Mouse (Mus musculus) midbrain, embryonic 16.5 days (tissue): Measurements from ENCODE around the gene Mtfmt. TPM values are rescaled to one million over a fixed set of nuclear protein-coding genes. Genes with fewer than 3 reads are reported as not detected.

Experiments
- ATAC-seq: fragments of 200-750 bp; cut with Nextera tagmentation; 2 replicates; pipeline ENCODE4 v1.8.0; 2017; ENCODE audit warnings: moderate TSS enrichment
- H3K27ac ChIP-seq: fragments of 300-500 bp; sonication (generic); 2 replicates; pipeline ENCODE4 v1.5.1; 2014; ENCODE audit warnings: mild to moderate bottlenecking, low read length, mixed read lengths
- H3K27me3 ChIP-seq: fragments of 300-500 bp; sonication (generic); 2 replicates; pipeline ENCODE4 v1.6.1; 2014; ENCODE audit warnings: low read depth, low read length, mixed read lengths; ENCODE audit not compliant: control insufficient read depth, insufficient read depth
- H3K36me3 ChIP-seq: fragments of 300-500 bp; sonication (generic); 2 replicates; pipeline ENCODE4 v1.6.1; 2014; ENCODE audit warnings: mild to moderate bottlenecking, low read length, moderate library complexity, mixed read lengths; ENCODE audit not compliant: control insufficient read depth, insufficient read depth
- H3K4me1 ChIP-seq: fragments of 300-500 bp; sonication (generic); 2 replicates; pipeline ENCODE4 v1.6.1; 2014; ENCODE audit warnings: mild to moderate bottlenecking, low read length, mixed read lengths; ENCODE audit not compliant: control insufficient read depth, insufficient read depth
- H3K4me2 ChIP-seq: fragments of 300-500 bp; sonication (generic); 2 replicates; pipeline ENCODE4 v1.6.1; 2014; ENCODE audit warnings: mild to moderate bottlenecking, low read length, mixed read lengths
- H3K4me3 ChIP-seq: fragments of 300-500 bp; sonication (generic); 2 replicates; pipeline ENCODE4 v1.5.1; 2014; ENCODE audit warnings: low read depth, mild to moderate bottlenecking, low read length, moderate library complexity, mixed read lengths
- H3K9ac ChIP-seq: fragments of 300-500 bp; sonication (generic); 2 replicates; pipeline ENCODE4 v1.6.1; 2014; ENCODE audit warnings: low read depth, low read length, mixed read lengths
- H3K9me3 ChIP-seq: fragments of 300-500 bp; sonication (generic); replicated peaks from 2 replicates; pipeline ENCODE4 v1.6.1; 2014; ENCODE audit warnings: mild to moderate bottlenecking, low read length, mixed read lengths; ENCODE audit not compliant: control insufficient read depth, poor library complexity, severe bottlenecking
- WGBS: fragments of 180-500 bp; shearing (Covaris S2); extraction: QIAGEN DNeasy Blood & Tissue Kit; methylation state at CpG from one replicate; pipeline ENCODE4 v1.1.7; 2014; 5-methylcytosine and 5-hydroxymethylcytosine counted together
- polyA plus RNA-seq: library from polyadenylated mRNA; unstranded; fragments of >200 nt; fragmentation: Nextera tagmentation; extraction: Ambion mirVana; gene quantifications from 2 replicates; pipeline ENCODE4 v1.2.1, GENCODE M21; 2015

Mtfmt gene
- polyA plus RNA-seq, 1 experiment from 2014 or later, result 23.2 TPM

- 70% methylated on average over 4 of the region's 4 CpGs for WGBS
- Histone ChIP-seq H3K4me2 (no peak overlapping the region; the same call in 1 of the 2 replicates), H3K27me3 (no peaks in the 10 kb centered on the region), H3K4me3 (peak overlapping the region; percentile 73; the same call in 1 of the 2 replicates), H3K9me3 (no peaks in the 10 kb centered on the region), H3K4me1 (peaks cover 10% of the 10 kb centered on the region), H3K36me3 (no peaks in the 10 kb centered on the region; the same call in 1 of the 2 replicates), H3K27ac (no peak overlapping the region), H3K9ac (no peak overlapping the region)
- peak; percentile 62 for ATAC-seq
Observed at GRCm38 (mm10) chr9:65435211-65435610, 371 bp upstream of the Mtfmt start.

- no peak overlapping the region for H3K27ac ChIP-seq
- no peak overlapping the region for H3K4me2 ChIP-seq
- WGBS, result 98% methylated on average over 4 of the region's 4 CpGs
- H3K4me3 ChIP-seq, result no peak overlapping the region
- peaks cover 43% of the 10 kb centered on the region for H3K36me3 ChIP-seq
- H3K9me3 ChIP-seq, result no peaks in the 10 kb centered on the region
- no peaks in the 10 kb centered on the region for H3K4me1 ChIP-seq
- H3K27me3 ChIP-seq, result no peaks in the 10 kb centered on the region
- no peak overlapping the region for H3K9ac ChIP-seq
- no peak for ATAC-seq
Observed at GRCm38 (mm10) chr9:65444692-65445091, 9.1 kb downstream of the Mtfmt start.

DNA sequence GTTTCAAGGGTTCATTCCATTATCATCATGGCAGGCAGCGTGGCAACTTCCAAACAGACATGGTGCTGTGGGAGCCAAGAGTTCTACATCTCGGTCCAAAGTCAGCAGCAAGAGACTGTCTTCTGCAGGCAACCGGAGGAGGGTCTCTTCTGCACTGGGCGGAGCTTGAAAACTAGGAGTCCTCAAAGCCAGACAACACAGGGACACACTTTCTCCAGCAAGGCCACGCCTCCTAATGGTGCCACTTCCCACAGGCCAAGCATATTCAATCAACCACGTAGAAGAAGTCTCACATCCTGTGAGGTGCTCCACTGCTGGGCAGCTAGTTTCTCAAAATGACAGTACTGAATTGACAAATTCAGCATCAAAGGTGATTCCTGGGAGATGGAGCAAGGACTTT is 12.4 kb downstream of the Mtfmt start:
- no peaks in the 10 kb centered on the region for H3K4me1 ChIP-seq
- no peaks in the 10 kb centered on the region for H3K9me3 ChIP-seq
- H3K4me3 ChIP-seq, result no peak overlapping the region
- no peak for ATAC-seq
- no peak overlapping the region for H3K4me2 ChIP-seq
- no peak overlapping the region for H3K9ac ChIP-seq
- peaks cover 47% of the 10 kb centered on the region for H3K36me3 ChIP-seq
- WGBS, result 91% methylated on average over 6 of the region's 6 CpGs
- H3K27ac ChIP-seq, result no peak overlapping the region
- H3K27me3 ChIP-seq, result no peaks in the 10 kb centered on the region

DNA sequence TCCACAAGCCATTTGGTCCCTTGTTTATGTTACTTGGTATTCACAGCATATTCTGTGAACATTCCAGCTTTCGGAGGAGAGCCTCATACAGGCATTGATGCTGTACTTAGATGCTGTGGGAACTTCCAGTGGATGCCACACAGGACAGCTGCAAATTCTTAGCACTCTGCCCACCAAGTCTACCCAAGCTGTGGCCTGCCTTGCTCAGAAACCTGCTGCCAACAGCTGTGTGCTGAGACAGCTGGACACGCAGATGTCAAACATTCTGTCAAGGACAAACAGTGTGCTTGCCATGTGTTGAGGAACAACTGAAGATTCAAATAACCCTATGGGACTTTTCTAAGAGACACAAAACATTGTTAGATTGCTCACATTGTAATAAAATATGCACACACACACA is 23.4 kb downstream of the Mtfmt start:
- ATAC-seq, result no peak
- Histone ChIP-seq H3K36me3 (no peaks in the 10 kb centered on the region), H3K4me1 (peaks cover 20% of the 10 kb centered on the region), H3K4me2 (no peak overlapping the region), H3K27me3 (no peaks in the 10 kb centered on the region), H3K9ac (no peak overlapping the region), H3K4me3 (no peak overlapping the region), H3K9me3 (no peaks in the 10 kb centered on the region), H3K27ac (no peak overlapping the region)
- 80% methylated on average over 2 of the region's 2 CpGs for WGBS

- peak overlapping the region; percentile 88 for H3K9ac ChIP-seq
- peak overlapping the region; percentile 65 for H3K4me2 ChIP-seq
- peak overlapping the region; percentile 93 for H3K27ac ChIP-seq
- no peaks in the 10 kb centered on the region for H3K27me3 ChIP-seq
- WGBS, result 30% methylated on average over 3 of the region's 3 CpGs
- H3K4me3 ChIP-seq, result peak overlapping the region; percentile 82
- H3K9me3 ChIP-seq, result no peaks in the 10 kb centered on the region
- peaks cover 20% of the 10 kb centered on the region for H3K4me1 ChIP-seq
- H3K36me3 ChIP-seq, result no peaks in the 10 kb centered on the region
- ATAC-seq, result peak; percentile 12
Observed at GRCm38 (mm10) chr9:65460198-65460597, 24.6 kb downstream of the Mtfmt start.

- Histone ChIP-seq H3K27ac (peak within 1 kb of the TSS; percentile 93), H3K4me2 (peak within 1 kb of the TSS; percentile 65)
Observed at GRCm38 (mm10) chr9:65460732-65461442, 25.3 kb downstream of the Mtfmt start, which contains the start of gene Spg21. Spg21 (plus strand) TSS chr9:65460947.

DNA sequence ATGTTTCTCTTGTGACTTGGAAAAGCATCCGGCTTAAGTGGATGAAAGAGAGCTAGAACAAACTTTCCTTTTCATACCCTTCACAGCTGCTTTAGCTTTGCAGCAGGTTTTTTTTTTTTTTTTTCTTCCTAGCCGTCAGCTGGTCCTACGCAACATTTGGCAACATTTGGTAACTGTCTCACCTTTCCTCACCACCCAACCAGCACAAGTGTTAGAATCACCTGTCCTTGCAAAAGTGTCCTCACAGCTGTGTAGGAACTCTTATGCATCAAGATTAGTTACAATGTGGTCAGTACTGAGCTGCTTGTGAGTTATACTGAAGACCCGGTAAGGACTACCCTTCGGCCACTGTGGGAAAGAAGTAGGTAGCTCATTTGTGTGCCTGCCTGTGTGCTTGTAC is 27.0 kb downstream of the Mtfmt start:
- peaks cover 20% of the 10 kb centered on the region for H3K4me1 ChIP-seq

More at GRCm38 (mm10) chr9:65460732-65461442, 25.3 kb downstream of the Mtfmt start, which contains the start of gene Spg21:
- Histone ChIP-seq H3K36me3 (peaks cover 4% of the 10 kb centered on the region; the same call in 1 of the 2 replicates), H3K9me3 (no peaks in the 10 kb centered on the region), H3K27me3 (no peaks in the 10 kb centered on the region), H3K9ac (peak within 1 kb of the TSS; percentile 88), H3K4me1 (peaks cover 20% of the 10 kb centered on the region), H3K4me3 (peak within 1 kb of the TSS; percentile 82)
- 1% methylated on average over 53 of the region's 53 CpGs for WGBS
- ATAC-seq, result peak; percentile 98

DNA sequence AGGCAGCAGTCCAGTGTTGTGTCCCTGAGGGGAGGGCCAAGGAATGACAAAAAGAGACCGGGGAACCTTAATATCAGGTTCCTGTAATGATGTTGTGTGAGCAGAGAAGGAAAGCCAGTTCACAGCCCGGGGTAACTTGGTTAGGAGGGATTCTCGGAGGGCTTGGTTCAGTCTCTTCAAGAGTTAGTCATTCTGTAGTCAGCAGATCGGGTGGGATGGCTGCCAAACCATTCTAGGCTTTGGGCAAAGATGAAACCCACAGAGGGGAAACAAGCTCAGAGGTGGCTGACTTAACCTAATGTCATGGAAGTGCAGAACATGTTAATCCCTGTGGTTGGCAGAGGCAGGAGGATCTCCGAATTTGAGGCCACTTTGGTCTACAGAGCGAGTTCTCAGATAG is 28.6 kb downstream of the Mtfmt start:
- Histone ChIP-seq H3K9ac (no peak overlapping the region), H3K36me3 (peaks cover 11% of the 10 kb centered on the region; the same call in 1 of the 2 replicates), H3K4me2 (no peak overlapping the region), H3K27ac (no peak overlapping the region), H3K4me1 (peaks cover 20% of the 10 kb centered on the region), H3K4me3 (no peak overlapping the region), H3K9me3 (no peaks in the 10 kb centered on the region), H3K27me3 (no peaks in the 10 kb centered on the region)
- no peak for ATAC-seq
- WGBS, result 97% methylated on average over 6 of the region's 6 CpGs

More for the DNA sequence above, 27.0 kb downstream of the Mtfmt start:
- no peak overlapping the region for H3K9ac ChIP-seq
- no peaks in the 10 kb centered on the region for H3K27me3 ChIP-seq
- peaks cover 11% of the 10 kb centered on the region; the same call in 1 of the 2 replicates for H3K36me3 ChIP-seq
- no peak overlapping the region for H3K4me3 ChIP-seq
- WGBS, result 80% methylated on average over 5 of the region's 5 CpGs
- H3K4me2 ChIP-seq, result 0 out of 2 replicates have a peak overlapping the region, but pooled peaks have one; percentile 6
- ATAC-seq, result no peak
- H3K27ac ChIP-seq, result no peak overlapping the region
- H3K9me3 ChIP-seq, result no peaks in the 10 kb centered on the region

DNA sequence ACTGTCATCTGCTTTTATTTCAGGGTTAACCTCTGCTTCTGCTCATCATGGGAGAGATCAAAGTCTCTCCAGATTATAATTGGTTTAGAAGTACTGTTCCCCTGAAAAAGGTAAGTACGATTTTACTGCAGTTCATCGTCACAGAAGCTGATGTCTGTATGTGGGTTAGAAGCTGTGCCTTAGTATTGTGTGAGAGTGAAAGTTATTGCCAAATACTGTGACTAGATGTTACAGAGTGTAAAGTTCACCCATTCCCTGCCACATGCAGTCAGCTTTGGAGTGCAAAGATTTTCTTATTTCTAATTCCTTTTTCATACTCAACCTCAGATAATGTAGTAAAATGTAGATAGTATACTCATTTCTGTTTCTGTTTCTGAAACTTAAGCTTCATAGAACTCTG is 29.7 kb downstream of the Mtfmt start:
- H3K9ac ChIP-seq, result no peak overlapping the region
- ATAC-seq, result no peak
- H3K4me1 ChIP-seq, result peaks cover 17% of the 10 kb centered on the region
- peaks cover 11% of the 10 kb centered on the region; the same call in 1 of the 2 replicates for H3K36me3 ChIP-seq
- H3K9me3 ChIP-seq, result no peaks in the 10 kb centered on the region
- H3K4me2 ChIP-seq, result no peak overlapping the region
- H3K27ac ChIP-seq, result no peak overlapping the region
- no peaks in the 10 kb centered on the region for H3K27me3 ChIP-seq
- 91% methylated on average over 2 of the region's 2 CpGs for WGBS
- no peak overlapping the region for H3K4me3 ChIP-seq
